In the genomic region with DNA sequence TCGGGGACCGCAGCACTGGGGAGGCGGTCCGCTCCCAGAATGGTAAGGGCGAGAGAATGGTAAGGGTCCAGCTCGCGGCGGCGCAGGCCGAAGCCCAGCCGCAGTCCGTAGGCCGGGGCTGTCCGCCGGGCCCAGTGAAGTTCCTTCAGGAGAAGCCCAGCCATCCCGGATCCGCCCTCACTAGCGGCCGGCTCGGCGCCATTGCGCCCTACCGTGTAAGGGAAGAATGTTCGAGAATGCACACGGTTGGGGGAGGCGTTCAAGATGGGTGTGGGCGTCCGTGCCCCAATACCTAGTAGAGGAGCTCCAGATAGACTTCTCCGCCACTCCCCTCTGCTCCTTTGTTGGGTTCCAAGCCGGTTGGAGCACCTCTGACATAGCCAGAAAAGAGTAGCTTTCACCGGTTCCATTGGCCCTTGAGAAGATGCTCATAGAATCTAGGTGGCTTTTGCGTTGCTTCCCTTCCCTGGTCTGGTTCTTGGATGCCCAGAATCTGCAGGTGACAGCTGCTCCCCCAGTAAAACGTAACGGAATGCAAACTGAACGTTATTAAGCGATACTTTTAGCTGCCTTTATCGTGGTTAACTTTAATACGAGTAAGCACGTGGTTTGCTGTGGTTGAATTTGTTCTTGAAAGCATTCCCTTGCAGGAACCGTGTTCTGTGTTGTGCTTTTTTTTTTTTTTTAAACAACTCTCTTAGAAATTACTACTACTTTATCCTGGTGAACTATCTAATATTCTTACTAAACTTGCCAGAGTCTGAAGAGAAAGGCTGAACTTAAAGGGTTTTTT, we compare ENCODE assay signal across 8 mouse cellular contexts. TPM values are rescaled to one million over a fixed set of nuclear protein-coding genes. Genes with fewer than 3 reads are reported as not detected.
DNase-seq lines count a peak whose midpoint lies in the region; ATAC-seq and TF ChIP-seq lines count a peak whose summit lies in the region.

No protein-coding gene starts in this region.

- 0 out of 2 replicates have a peak, but pooled peaks cover 2% of the 10 kb centered on the region for H3K4me1 ChIP-seq in kidney, adult 2 months (ENCODE audit: control insufficient read depth, insufficient read depth, low read length)
- H3K4me1 ChIP-seq in E14TG2a.4 (replicated peaks; ENCODE audit: low read depth, low read length) = peaks cover 53% of the 10 kb centered on the region
- H3K4me1 ChIP-seq in liver, embryonic 12.5 days = peaks cover 21% of the 10 kb centered on the region

- peak; percentile 3 for TF ChIP-seq POLR2A in kidney, adult 2 months (IDR thresholded peaks at IDR 0.05; ENCODE audit: low read depth, low read length)

- DNase-seq in kidney, adult 2 months = no peak
- DNase-seq in kidney, adult 11 months = no peak
- peak; percentile 45 for DNase-seq in c-Kit-positive CD71-negative TER-119-negative erythroid progenitor cells, embryonic 14.5 days (ENCODE audit: low read depth)
- peak; percentile 63 for DNase-seq in heart, postnatal 4 days
- peak; percentile 76 for DNase-seq in naive thymus-derived CD4-positive, alpha-beta T cell, adult 2 months (ENCODE audit: low read depth)
- DNase-seq in adrenal gland, postnatal 10 days = no peak

- H3K9me3 ChIP-seq in E14TG2a.4 (ENCODE audit: low read length) = no peaks in the 10 kb centered on the region
- no peaks in the 10 kb centered on the region for H3K9me3 ChIP-seq in liver, embryonic 12.5 days (replicated peaks)

- peaks cover 5% of the 10 kb centered on the region for H3K36me3 ChIP-seq in kidney, adult 2 months (ENCODE audit: control insufficient read depth, insufficient read depth, low read length)
- H3K36me3 ChIP-seq in E14TG2a.4 (ENCODE audit: insufficient read depth, low read length) = peaks cover 74% of the 10 kb centered on the region
- peaks cover 72% of the 10 kb centered on the region for H3K36me3 ChIP-seq in liver, embryonic 12.5 days

- H3K27ac ChIP-seq in kidney, adult 2 months (ENCODE audit: insufficient read depth, low read depth, low read length) = peak overlapping the region; percentile 71
- peak overlapping the region; percentile 96 for H3K27ac ChIP-seq in liver, embryonic 12.5 days

- ATAC-seq in liver, embryonic 12.5 days = peak; percentile 73

- no peaks in the 10 kb centered on the region for H3K27me3 ChIP-seq in kidney, adult 2 months (replicated peaks; ENCODE audit: control insufficient read depth, insufficient read depth, low read length)
- H3K27me3 ChIP-seq in E14TG2a.4 (ENCODE audit: insufficient read depth, low read length) = no peaks in the 10 kb centered on the region
- H3K27me3 ChIP-seq in liver, embryonic 12.5 days (replicated peaks) = no peaks in the 10 kb centered on the region

- H3K9ac ChIP-seq in liver, embryonic 12.5 days = peak overlapping the region; percentile 98

- WGBS in kidney, adult 2 months = under 1% methylated on average over 40 of the region's 40 CpGs
- under 1% methylated on average over 40 of the region's 40 CpGs for WGBS in liver, embryonic 12.5 days (ENCODE audit: insufficient replicate concordance)

- H3K4me2 ChIP-seq in liver, embryonic 12.5 days = peak overlapping the region; percentile 85

- no peak for TF ChIP-seq CTCF in kidney, adult 2 months (conservative IDR thresholded peaks at IDR 0.05; ENCODE audit: insufficient read depth, insufficient read length, low read depth, low read length)
- no peak for TF ChIP-seq CTCF in E14TG2a.4 (conservative IDR thresholded peaks at IDR 0.05; ENCODE audit: low read length)

- peak overlapping the region; percentile 73 for H3K4me3 ChIP-seq in kidney, adult 2 months (ENCODE audit: insufficient read depth, low read depth, low read length)
- H3K4me3 ChIP-seq in E14TG2a.4 (replicated peaks; ENCODE audit: low read length) = peak overlapping the region; percentile 98
- peak overlapping the region; percentile 96 for H3K4me3 ChIP-seq in liver, embryonic 12.5 days

RNA-seq across cellular contexts. Expression of gene Mrpl18, which starts 0.6 kb away (rescaled TPM):
- polyA plus RNA-seq in kidney, adult 2 months (2012; rRNA removed) = 46.1 and 48.9 TPM in 2 replicates
- total RNA-seq in heart, postnatal 4 days (2021) = 100 to 1,000 TPM; 162 to 168 TPM
- 189 and 194 TPM in 2 replicates for polyA plus RNA-seq in liver, embryonic 12.5 days (2016; fragmentation: Nextera tagmentation; extraction: Ambion mirVana)
- total RNA-seq in adrenal gland, postnatal 10 days (2021) = 100 to 1,000 TPM in 1 of 2 experiments, 10 to 100 TPM in 1; 87.0 to 122 TPM

RNA-seq across cellular contexts. Expression of gene Tcp1, which starts 1.3 kb away (rescaled TPM):
- 51.8 and 78.4 TPM in 2 replicates for polyA plus RNA-seq in kidney, adult 2 months (2012; rRNA removed)
- 100 to 1,000 TPM; 292 to 296 TPM for total RNA-seq in heart, postnatal 4 days (2021)
- 404 and 413 TPM in 2 replicates for polyA plus RNA-seq in liver, embryonic 12.5 days (2016; fragmentation: Nextera tagmentation; extraction: Ambion mirVana)
- total RNA-seq in adrenal gland, postnatal 10 days (2021) = 100 to 1,000 TPM; 235 to 266 TPM

RNA-seq across cellular contexts. Expression of gene Pnldc1, which starts 6.8 kb away (rescaled TPM):
- polyA plus RNA-seq in kidney, adult 2 months (2012; rRNA removed) = 1.7 and 2.1 TPM in 2 replicates
- total RNA-seq in heart, postnatal 4 days (2021) = 1 to 10 TPM; 1.5 to 1.8 TPM
- 0.72 and 1.5 TPM in 2 replicates for polyA plus RNA-seq in liver, embryonic 12.5 days (2016; fragmentation: Nextera tagmentation; extraction: Ambion mirVana)
- 1 to 10 TPM; 2.2 to 2.8 TPM for total RNA-seq in adrenal gland, postnatal 10 days (2021)

RNA-seq across cellular contexts. Expression of gene Acat3, which starts 23.6 kb away (rescaled TPM):
- polyA plus RNA-seq in kidney, adult 2 months (2012; rRNA removed) = 8.4 and 10.3 TPM in 2 replicates
- not detected for total RNA-seq in heart, postnatal 4 days (2021)
- 1.2 and 1.4 TPM in 2 replicates for polyA plus RNA-seq in liver, embryonic 12.5 days (2016; fragmentation: Nextera tagmentation; extraction: Ambion mirVana)
- total RNA-seq in adrenal gland, postnatal 10 days (2021) = 10 to 100 TPM in 1 of 2 experiments, 1 to 10 TPM in 1; 9.1 to 18.7 TPM

RNA-seq across cellular contexts. Expression of gene Mrgprh, which starts 41.0 kb away (rescaled TPM):
- 0.31 and 0.52 TPM in 2 replicates for polyA plus RNA-seq in kidney, adult 2 months (2012; rRNA removed)
- total RNA-seq in heart, postnatal 4 days (2021) = under 1 TPM; 0.36 to 0.95 TPM
- not detected in 2 replicates for polyA plus RNA-seq in liver, embryonic 12.5 days (2016; fragmentation: Nextera tagmentation; extraction: Ambion mirVana)
- total RNA-seq in adrenal gland, postnatal 10 days (2021) = under 1 TPM; 0.27 to 0.58 TPM

Comparison
In these comparisons a context has a peak if more than half of its experiments do, and no peak if none do; other contexts are left out.
1. DNase-seq: peak in c-Kit-positive CD71-negative TER-119-negative erythroid progenitor cells, embryonic 14.5 days (single experiment), heart, postnatal 4 days (single experiment) and naive thymus-derived CD4-positive, alpha-beta T cell, adult 2 months (single experiment); none in kidney, adult 2 months (single experiment), kidney, adult 11 months (single experiment) and adrenal gland, postnatal 10 days (single experiment).
2. Peak in every context shown above with its lines, with median percentiles within 50 percentile points of each other: H3K4me3 ChIP-seq.